Comparison of ENCODE assay signal across 8 mouse cellular contexts in genomic region chr8:93917859-93918421, GRCm38 (mm10).
DNase-seq lines count a peak whose midpoint lies in the region; ATAC-seq and TF ChIP-seq lines count a peak whose summit lies in the region.

No protein-coding gene starts in this region.

- H3K4me3 ChIP-seq in heart, adult 2 months = no peak overlapping the region

- ATAC-seq in megakaryocyte, adult 5-6 weeks (ENCODE audit: poor library complexity, severe bottlenecking) = no peak

- no peaks in the 10 kb centered on the region for H3K79me2 ChIP-seq in heart, adult 2 months (replicated peaks; ENCODE audit: control insufficient read depth, insufficient read depth, low read length)

- TF ChIP-seq EP300 in heart, adult 2 months (IDR thresholded peaks at IDR 0.05; ENCODE audit: insufficient read depth, low read depth, low read length) = no peak

- peak; percentile 59 to 65 for DNase-seq in heart, adult 2 months
- no peak for DNase-seq in heart, adult 8-10 months (ENCODE audit: low spot score)
- peak; percentile 99 for DNase-seq in cerebellum, postnatal 25 days
- peak; percentile 72 to 85 for DNase-seq in frontal cortex, postnatal 14 days (ENCODE audit: low spot score in 2 of 2)
- peak; percentile 86 to 92 for DNase-seq in layer of hippocampus, adult 8-10 months (ENCODE audit: low spot score in 2 of 2)
- peak; percentile 67 for DNase-seq in mesoderm, embryonic 11.5 days (ENCODE audit: low read depth, low spot score)
- peak; percentile 73 for DNase-seq in right cerebral cortex, postnatal 4 days

- intact Hi-C loops in heart, adult 2 months (cut with DNase I) = no loop called here

- TF ChIP-seq CTCF in heart, adult 2 months (IDR thresholded peaks at IDR 0.05) = no peak

- WGBS in heart, adult 2 months = 41% methylated on average over 13 of the region's 13 CpGs

- H3K27me3 ChIP-seq in heart, adult 2 months (ENCODE audit: control insufficient read depth, insufficient read depth, low read length) = no peaks in the 10 kb centered on the region

- H3K27ac ChIP-seq in heart, adult 2 months = peak overlapping the region; percentile 51

- peaks cover 4% of the 10 kb centered on the region for H3K4me1 ChIP-seq in heart, adult 2 months (ENCODE audit: control insufficient read depth, insufficient read depth, low read length)

- no peaks in the 10 kb centered on the region for H3K36me3 ChIP-seq in heart, adult 2 months (ENCODE audit: control insufficient read depth, insufficient read depth, low read length)

- TF ChIP-seq POLR2A in heart, adult 2 months (IDR thresholded peaks at IDR 0.05; ENCODE audit: insufficient read depth, low read depth, low read length) = no peak

- H3K9ac ChIP-seq in heart, adult 2 months (ENCODE audit: low read depth, low read length) = no peak overlapping the region
